Mouse (Mus musculus): ENCODE data around the gene Ccdc188.
"Not testable (repeated sequence)": the region's sequence is repeated elsewhere in the genome, so short reads cannot be mapped to it uniquely, and the experiment has no call there.

Gene Ccdc188

GRCm38 (mm10) chr16:18217579-18217978, at the start of gene Ccdc188:
TSS of gene Ccdc188 (plus strand) at chr16:18217879.
- DNase-seq, result no peak

GRCm38 (mm10) chr16:18169156-18169555, 48.5 kb upstream of the Ccdc188 start:
- no peak for DNase-seq

- DNase-seq, result no peak
Observed at GRCm38 (mm10) chr16:18169776-18170175, 47.9 kb upstream of the Ccdc188 start.

GRCm38 (mm10) chr16:18172266-18172855, 45.3 kb upstream of the Ccdc188 start:
- DNase-seq, result peak; percentile 92 to 93

DNA sequence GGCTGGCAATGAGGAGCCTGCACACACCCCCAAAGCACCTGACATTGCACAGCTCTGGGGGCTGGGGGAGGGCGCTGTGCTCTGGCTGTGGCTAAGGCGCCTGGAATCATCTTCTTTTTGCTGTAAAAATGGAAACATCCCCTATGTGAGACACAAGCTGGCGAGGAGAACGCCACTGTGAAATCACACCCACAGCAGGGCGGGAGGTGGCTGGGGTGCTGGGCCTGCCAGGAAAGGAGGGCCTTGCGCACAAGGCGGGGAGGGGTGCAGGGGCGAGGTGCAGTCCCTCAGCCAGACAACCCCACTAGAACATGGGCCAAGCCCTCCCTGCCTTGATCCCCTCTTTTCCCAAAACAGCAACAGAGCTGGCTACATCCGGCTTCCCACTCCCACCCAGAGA, 44.4 kb upstream of the Ccdc188 start:
- no peak for DNase-seq

DNA sequence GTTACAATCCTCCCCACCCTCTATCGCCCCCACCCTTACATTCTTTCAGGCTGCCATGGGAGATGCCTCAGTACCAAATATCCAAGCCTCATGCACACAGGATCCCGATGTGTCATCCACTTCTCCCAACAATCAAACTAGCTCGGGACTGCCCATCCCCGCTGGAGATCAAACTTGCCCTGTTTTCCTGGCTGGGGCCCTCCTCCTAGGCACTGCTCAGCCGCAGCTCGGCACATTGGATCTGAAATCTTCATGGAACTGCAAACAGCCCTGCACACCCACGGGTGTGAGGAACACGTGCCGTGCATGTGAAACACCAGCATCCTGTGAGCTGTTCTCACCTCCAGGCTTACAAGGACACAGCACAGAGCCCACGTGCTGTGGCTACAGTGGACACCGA, 43.9 kb upstream of the Ccdc188 start:
- DNase-seq, result no peak

DNA sequence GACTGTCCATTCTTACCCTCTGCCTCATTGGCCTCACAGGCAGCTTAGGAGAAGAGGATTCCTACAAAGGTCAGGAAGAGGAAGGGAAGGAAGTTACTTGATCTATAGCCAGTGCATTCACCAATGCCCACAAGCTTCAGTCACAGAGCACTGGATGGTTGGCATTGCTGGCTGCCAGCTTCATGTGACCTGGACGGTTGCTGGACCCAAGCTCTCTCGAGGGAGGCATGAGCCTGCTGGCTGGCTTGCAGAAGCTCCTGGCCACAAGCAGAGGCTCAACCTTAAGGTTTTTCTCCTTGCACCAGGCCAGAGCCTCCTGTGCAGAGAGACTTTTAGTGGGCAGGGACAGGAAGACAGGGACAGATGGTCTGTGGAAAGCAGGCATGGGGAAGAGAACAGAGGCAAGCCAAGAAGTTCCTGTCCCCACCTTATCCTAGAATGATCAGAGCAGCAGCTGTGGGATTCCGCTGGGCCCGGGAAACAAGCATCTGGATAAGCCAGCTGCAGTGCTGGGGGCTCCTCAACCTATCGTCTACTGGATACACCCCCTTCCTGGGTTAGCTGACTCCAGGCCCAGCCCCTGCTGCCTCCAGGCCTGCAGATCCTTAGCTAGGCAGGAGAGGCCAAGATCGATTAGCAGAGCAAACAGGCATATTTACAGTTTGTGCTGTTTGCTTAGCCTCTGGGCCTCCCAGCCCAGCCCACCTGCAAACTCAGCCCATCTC, 41.7 kb upstream of the Ccdc188 start:
- no peak for DNase-seq

DNA sequence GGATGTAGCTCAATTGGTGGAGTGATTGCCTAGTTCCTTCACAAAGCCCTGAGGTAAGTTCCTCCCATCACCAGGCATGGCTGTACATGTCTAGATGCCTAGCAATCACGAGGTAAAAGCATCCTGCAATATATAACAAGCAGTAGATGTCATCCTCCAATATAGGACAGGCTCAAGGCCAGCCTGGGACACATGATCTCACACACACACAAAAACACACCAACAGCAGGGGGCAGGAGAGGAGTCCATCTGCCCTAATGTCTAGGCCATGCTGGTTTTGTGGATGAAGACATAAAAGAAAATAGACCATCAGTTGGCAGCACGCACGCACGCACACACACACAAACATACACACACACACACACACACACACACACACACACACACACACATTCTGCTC, 40.9 kb upstream of the Ccdc188 start:
- DNase-seq, result peak; percentile 43 to 49

DNA sequence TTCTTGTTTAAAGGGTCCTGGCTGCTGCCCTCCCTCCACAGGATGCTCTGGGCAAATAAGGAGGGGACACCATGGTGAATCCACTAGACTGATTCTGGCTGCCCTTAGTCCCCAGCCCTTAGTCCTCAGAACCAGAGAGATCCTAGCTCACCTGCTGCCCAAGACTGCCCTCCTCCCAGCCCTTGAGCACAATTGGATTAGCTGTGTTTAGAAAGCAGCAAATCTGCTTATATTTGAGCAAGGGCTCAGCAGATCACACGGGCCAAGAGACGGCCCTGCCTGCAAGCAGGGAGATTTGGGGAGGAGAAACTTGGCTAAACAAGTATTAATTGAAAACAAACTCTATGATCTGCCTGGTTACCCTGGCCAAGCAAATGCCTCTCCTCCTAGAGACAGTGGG, 38.1 kb upstream of the Ccdc188 start:
- no peak for DNase-seq

DNA sequence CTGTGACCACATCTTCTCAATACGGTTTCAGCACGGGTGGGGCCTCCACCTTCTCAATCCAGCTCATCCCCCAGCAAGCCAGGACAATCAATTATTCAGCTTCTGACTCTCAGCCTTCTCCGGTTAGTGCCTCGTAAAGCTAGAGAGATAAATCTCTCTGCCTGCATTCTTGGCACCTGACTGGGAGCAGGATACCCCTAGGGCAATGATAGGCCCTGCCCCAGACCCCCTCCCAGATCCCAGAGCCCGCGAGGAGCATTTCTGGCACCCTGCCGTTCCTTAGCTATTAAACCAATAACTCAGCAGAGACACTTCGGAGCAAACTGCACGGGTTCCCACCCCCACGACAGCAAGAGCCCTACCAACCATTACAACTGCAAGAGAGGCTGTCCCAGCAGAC, 36.3 kb upstream of the Ccdc188 start:
- DNase-seq, result peak; percentile 22 to 32

DNA sequence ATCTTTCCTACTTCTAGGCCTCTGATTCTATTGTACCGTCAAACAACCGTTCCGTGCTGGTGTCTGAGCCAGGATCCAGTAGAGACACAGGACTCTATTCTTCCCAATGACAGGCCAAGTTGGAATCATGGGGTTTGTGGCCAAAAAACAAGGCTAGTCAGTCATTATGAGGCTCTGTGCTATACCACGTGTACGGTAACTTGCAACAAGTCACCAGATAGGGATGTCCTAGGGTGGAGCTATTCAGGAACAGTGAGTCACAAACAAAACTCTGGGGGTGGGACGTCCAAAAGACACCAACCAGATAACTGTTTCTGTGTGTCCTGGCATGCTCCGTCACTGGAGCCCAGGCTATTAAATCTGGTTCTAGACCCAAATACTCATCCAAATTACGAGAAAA, 34.9 kb upstream of the Ccdc188 start:
- no peak for DNase-seq

DNA sequence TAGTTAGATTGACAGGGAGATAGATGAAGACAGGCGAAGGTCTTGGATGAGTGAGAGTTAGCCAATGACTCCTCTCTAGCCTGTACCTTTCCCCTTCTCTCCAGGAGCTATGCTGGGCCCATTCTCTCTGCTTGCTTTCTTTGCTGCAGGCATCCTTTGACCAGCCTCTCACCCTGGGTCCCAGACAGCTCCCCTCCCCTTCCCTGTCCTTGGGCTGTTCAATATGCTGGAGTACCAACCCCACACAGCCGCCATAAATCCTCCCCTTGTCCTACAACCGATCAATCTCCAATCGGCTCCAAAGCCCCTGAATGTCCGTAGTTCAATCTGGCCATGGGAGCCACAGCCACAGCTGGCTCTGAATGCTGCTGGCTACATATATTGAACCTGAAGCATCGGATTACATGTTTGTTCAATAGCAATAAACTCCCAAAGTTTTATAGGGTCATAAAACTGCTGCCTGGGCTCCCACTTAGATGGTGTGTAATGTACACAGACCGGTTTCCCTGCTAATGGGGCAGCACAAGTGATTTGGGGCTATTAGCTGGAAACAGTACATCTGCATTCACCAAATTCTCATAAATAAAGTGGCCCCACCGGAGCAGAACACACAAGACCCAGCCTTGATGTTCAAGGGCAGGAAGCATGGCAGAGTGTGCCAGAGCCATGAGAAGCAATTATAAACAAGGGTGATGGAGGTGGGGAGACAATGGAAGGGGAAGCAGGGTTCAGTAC, 31.8 kb upstream of the Ccdc188 start:
- no peak for DNase-seq

DNA sequence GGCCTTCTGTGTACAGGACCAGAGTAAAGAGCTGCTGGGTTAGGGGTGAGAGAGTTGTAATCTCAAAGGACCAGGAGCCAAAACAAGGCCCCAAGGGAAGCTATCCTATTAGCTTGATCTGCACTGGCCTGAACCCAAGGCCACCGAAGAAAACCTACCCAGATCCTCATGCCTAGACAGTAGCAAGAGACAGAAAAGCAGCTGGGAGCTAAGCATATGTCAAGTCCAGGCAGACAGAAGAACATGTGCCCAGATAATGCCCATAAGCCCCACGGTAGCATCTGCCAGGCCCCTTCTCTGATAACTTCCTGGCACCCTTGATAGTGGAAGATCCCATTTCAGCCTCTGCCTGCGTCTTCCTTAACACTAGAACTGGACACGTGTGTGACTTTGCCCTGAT, 30.9 kb upstream of the Ccdc188 start:
- DNase-seq, result no peak

DNA sequence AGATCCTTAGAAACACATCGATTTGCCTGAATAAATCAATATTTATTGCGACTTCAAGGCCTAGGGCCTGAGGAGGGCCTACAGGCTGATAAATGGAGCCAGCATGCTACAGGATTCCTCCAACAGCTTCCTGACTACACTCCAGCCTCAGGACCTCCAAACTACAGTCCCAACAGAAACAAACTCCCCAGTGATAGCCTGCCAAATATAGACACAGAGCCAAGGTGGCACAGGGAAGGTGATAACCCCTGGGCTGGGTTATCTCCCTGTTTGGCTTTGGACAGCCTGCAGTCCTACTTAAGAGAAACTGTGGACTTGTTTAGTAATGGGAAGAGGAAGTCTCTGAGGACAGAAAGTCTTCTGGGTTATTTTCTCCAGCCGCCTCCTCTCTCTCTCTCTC, 30.5 kb upstream of the Ccdc188 start:
- DNase-seq, result no peak

DNA sequence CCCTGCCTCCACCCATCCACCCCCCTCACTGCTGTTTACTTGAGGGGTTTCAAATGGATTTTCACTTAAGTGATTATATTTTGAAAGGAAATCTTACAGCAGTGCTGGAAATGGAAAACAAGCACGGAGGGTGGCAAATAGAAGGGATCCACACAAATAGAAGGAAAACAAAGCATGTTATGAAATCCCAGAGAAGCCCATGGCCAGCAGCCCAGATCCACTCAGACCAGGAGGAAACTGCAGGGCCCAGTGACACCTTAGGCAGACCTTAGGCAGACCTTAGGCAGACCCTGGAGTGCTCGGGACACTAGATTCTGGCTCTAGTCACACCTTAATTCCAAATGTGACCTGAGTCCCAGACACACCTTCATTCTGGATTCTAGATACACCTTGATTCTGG, 26.7 kb upstream of the Ccdc188 start:
- DNase-seq, result no peak

DNA sequence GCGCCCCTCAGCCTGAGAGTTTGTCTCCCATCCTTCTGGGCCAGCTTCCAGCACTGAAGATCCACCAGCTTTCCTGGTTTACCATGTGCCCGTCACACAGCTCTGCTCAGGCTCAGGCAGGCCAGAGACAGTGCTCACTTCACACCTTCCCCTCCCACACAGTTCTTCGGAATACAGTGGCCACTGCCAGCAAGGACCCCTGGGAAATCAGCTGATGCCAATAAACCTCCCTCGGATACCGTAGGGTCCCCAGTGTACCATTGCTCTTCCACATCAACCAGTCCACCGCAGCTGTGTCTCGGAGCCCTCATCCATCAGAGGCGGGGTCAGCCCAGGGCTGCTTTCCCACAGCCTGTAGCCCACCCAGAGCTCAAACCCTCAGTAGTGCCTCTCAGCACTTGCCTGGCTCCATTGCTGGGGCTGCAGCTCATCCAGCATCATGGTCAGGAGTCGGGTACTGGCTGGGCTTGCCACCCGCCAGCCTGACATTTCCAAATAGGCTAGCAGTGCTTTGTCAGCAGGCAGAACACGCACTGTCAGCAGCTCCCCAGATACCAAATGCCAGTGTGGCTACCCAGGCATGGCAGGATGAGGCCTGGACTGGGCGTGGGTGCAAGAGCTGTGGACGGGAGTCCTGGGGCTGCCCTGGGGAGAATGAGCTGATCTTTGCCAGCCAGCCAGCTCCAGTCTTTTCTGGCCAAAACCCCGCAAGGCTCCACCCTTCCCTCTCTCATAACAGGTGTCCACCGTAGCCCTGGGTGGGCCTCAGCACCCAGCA, 23.3 kb upstream of the Ccdc188 start:
- DNase-seq, result peak; percentile 47 to 67

- peak; percentile 53 to 73 for DNase-seq
Observed at GRCm38 (mm10) chr16:18195068-18195467, 22.6 kb upstream of the Ccdc188 start.

GRCm38 (mm10) chr16:18195561-18195960, 22.1 kb upstream of the Ccdc188 start:
- not testable (repeated sequence) for DNase-seq

DNA sequence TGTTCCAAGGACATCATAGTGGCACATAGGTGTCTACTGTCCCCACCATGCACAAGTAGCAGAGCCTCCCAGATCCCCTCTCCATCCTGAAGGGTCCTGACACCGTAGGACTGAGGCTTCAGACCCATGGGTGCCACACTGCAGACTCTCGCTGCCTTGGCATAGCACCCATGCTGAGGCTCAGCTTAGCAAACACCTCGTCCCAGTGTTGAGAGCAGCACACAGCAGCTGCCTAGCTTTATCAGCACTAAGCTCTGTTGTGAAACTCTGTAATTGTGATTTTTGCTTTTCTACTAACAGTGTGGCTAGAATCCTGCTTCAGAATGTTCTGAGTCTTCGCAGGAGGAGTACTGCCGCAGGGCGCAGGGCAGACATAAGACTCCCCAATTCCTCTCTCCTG, 19.8 kb upstream of the Ccdc188 start:
- DNase-seq, result no peak

- DNase-seq, result no peak
Observed at GRCm38 (mm10) chr16:18198365-18199098, 19.1 kb upstream of the Ccdc188 start.

DNA sequence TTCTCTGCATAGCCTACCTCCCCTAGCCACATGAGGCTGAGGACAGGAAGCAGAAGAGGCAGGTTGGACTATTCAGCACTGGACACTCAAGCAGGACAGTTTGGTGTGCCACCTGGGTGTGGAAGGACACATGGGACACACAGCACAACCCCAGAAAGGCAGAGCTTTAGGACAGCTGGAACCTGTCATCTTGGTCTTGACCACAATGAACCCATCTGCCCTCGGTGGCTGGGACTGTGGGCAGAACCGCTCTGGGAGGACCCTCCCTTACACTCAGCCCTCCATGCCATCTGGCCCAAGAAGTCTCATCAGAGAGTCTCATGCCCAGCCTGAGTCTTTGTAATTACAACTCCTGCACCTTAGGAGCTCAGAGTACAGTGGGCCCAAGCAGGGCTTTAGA, 17.6 kb upstream of the Ccdc188 start:
- DNase-seq, result no peak

GRCm38 (mm10) chr16:18201620-18202019, 16.1 kb upstream of the Ccdc188 start:
- no peak for DNase-seq

- DNase-seq, result no peak
Observed at GRCm38 (mm10) chr16:18202061-18202460, 15.6 kb upstream of the Ccdc188 start.

All from kidney, postnatal 4 days (tissue).